Mouse (Mus musculus) CH12.LX (cell line): Measurements from ENCODE around the gene Ncbp1.

Experiments
- CTCF ChIP-seq, 2 experiments: IDR thresholded peaks in 1 of 2; conservative IDR thresholded peaks in 1 of 2; 2 replicates each; pipeline ENCODE4 v1.5.1; 2011 to 2012; ENCODE audit warnings: low read depth in 2 of 2, low read length in 2 of 2, improper control_type of control experiment in 1 of 2, inconsistent platforms in 1 of 2, mild to moderate bottlenecking in 1 of 2, moderate library complexity in 1 of 2
- MAZ ChIP-seq: IDR thresholded peaks from 2 replicates; pipeline ENCODE4 v1.6.1; 2012; ENCODE audit warnings: low read depth, mild to moderate bottlenecking, inconsistent platforms, low read length, improper control_type of control experiment, moderate library complexity

DNA sequence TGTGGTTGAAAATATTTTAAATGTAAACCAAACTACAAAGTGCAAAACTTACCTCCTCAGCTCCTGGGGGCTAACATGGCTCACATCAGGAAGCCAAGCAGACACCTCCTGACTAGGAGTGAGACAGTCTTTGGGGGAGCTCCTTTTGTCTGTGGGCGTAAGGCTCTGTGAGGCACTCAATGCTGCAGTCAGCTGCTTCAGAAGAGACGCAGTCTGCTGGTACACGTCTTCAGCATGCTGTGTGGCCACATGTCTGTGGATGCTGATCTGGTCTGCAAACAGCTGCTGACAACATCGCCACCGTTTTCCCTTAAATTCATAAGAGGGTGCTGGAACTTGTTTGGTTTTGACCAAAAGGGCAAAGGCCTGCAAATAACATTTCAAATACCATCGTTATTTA, 6.6 kb upstream of the Ncbp1 start:
- no peak for TF ChIP-seq CTCF (conservative IDR thresholded peaks at IDR 0.05 in 1 of 2, IDR thresholded peaks at IDR 0.05 in 1 of 2; ENCODE audit: low read depth in 2 of 2, low read length in 2 of 2)
- TF ChIP-seq MAZ: no peak
